Mouse (Mus musculus) frontal cortex, adult 2 months (tissue): Measurements from ENCODE around the gene Rhox4d. TPM values are rescaled to one million over a fixed set of nuclear protein-coding genes. Genes with fewer than 3 reads are reported as not detected.
"Not testable (repeated sequence)": the region's sequence is repeated elsewhere in the genome, so short reads cannot be mapped to it uniquely, and the experiment has no call there.

Source experiments
- DNase-seq, 2 experiments: peaks; one replicate each; pipeline ENCODE4 v3.0.0; 2022; ENCODE audit warnings: low spot score in 1 of 2; ENCODE audit errors: extremely low spot score in 1 of 2
- polyA plus RNA-seq: library from polyadenylated mRNA; depleted of rRNA; stranded (reverse); fragments of >200 nt; gene quantifications from 2 replicates; pipeline ENCODE4 v1.2.3, GENCODE M21; 2012; rRNA removed

The Rhox4d gene
- not detected in 2 replicates for polyA plus RNA-seq

- DNase-seq, result not testable (repeated sequence)
Measured at GRCm38 (mm10) chrX:37514059-37514458, at the start of gene Rhox4d. Gene Rhox4d (plus strand): TSS chrX:37514359.

- not testable (repeated sequence) for DNase-seq
Measured at GRCm38 (mm10) chrX:37480037-37480436, 34.1 kb upstream of the Rhox4d start, which contains the start of gene Rhox4c. Gene Rhox4c (plus strand): TSS chrX:37480337.

- not testable (repeated sequence) for DNase-seq
Measured at GRCm38 (mm10) chrX:37530152-37530551, 16.0 kb downstream of the Rhox4d start, which contains the start of gene Rhox2e. Gene Rhox2e (plus strand): TSS chrX:37530452.

- not testable (repeated sequence) for DNase-seq
Measured at GRCm38 (mm10) chrX:37541719-37542118, 27.6 kb downstream of the Rhox4d start, which contains the start of gene Rhox3e. Gene Rhox3e (plus strand): TSS chrX:37542019.

GRCm38 (mm10) chrX:37557112-37557511 lies 43.0 kb downstream of the Rhox4d start, which contains the start of gene Rhox4e:
Gene Rhox4e (plus strand): TSS chrX:37557412.
- DNase-seq, result not testable (repeated sequence)

Other genes with a start within 250 kb of the Rhox4d start
- gene Rhox4a, start 249.0 kb upstream of the Rhox4d start, polyA plus RNA-seq, result not detected in 2 replicates
- not detected in 2 replicates for gene Rhox3a2, start 134.3 kb upstream of the Rhox4d start, polyA plus RNA-seq
- gene Rhox4a2, start 123.5 kb upstream of the Rhox4d start, polyA plus RNA-seq, result not detected in 2 replicates
- gene Rhox2b, start 102.3 kb upstream of the Rhox4d start, polyA plus RNA-seq, result not detected in 2 replicates
- not detected in 2 replicates for gene Rhox4b, start 81.9 kb upstream of the Rhox4d start, polyA plus RNA-seq
- not detected in 2 replicates for gene Rhox2c, start 60.7 kb upstream of the Rhox4d start, polyA plus RNA-seq
- gene Rhox3c, start 55.8 kb upstream of the Rhox4d start, polyA plus RNA-seq, result not detected in 2 replicates
- gene Rhox4c, start 34.0 kb upstream of the Rhox4d start, polyA plus RNA-seq, result not detected in 2 replicates
- gene Rhox2d, start 20.9 kb upstream of the Rhox4d start, polyA plus RNA-seq, result not detected in 2 replicates
- gene Rhox2e, start 16.1 kb downstream of the Rhox4d start, polyA plus RNA-seq, result not detected in 2 replicates
- gene Rhox3e, start 27.7 kb downstream of the Rhox4d start, polyA plus RNA-seq, result not detected in 2 replicates
- not detected in 2 replicates for gene Rhox4e, start 43.1 kb downstream of the Rhox4d start, polyA plus RNA-seq
- gene Rhox2f, start 57.0 kb downstream of the Rhox4d start, polyA plus RNA-seq, result not detected in 2 replicates
- not detected in 2 replicates for gene Rhox3f, start 66.6 kb downstream of the Rhox4d start, polyA plus RNA-seq
- not detected in 2 replicates for gene Rhox4f, start 93.3 kb downstream of the Rhox4d start, polyA plus RNA-seq
- not detected in 2 replicates for gene Rhox3g, start 114.3 kb downstream of the Rhox4d start, polyA plus RNA-seq
- gene Rhox2g, start 129.1 kb downstream of the Rhox4d start, polyA plus RNA-seq, result not detected in 2 replicates
- not detected in 2 replicates for gene Rhox4g, start 137.0 kb downstream of the Rhox4d start, polyA plus RNA-seq
- gene Rhox3h, start 154.4 kb downstream of the Rhox4d start, polyA plus RNA-seq, result not detected in 2 replicates
- gene Rhox2h, start 158.9 kb downstream of the Rhox4d start, polyA plus RNA-seq, result not detected in 2 replicates